ENCODE assay signal across 26 mouse cellular contexts in the genomic region with DNA sequence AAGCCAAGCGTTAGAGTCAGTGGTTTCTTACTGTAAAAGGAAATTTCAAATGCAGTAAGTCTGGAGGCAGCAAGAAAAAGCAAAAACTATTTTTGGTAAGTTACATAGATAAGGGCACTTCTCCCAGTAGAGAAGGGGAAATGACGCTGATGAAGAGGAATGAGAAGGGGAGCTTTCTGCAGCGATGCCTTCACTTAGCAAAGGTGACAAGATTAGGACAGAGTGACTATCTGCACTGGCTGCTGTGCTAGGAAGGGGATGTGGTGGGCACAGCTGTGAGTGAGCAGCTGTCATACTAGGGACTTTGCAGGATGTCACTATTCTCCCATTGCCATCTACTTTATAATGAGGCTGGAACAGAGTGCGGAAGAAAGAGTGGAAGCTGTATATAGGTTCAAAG.
DNase-seq lines count a peak whose midpoint lies in the region; ATAC-seq and TF ChIP-seq lines count a peak whose summit lies in the region.
"Had no signal": no experiment of that assay in that cellular context is flagged by ENCODE, and none has a peak within 500 bp of the region (broad histone marks: within the 10 kb centered on the region; RNA-seq: fewer than 3 reads in every experiment).

No protein-coding gene starts in this region.

- no peaks in the 10 kb centered on the region for H3K27me3 ChIP-seq in heart, embryonic 10.5 days (ENCODE audit: insufficient read depth, poor library complexity, severe bottlenecking)
- H3K27me3 ChIP-seq in heart, embryonic 16.5 days (ENCODE audit: control insufficient read depth, insufficient read depth, low read length): no peaks in the 10 kb centered on the region
- no peaks in the 10 kb centered on the region for H3K27me3 ChIP-seq in MEL (ENCODE audit: control insufficient read depth in 1 of 2, insufficient read depth in 2 of 2, low read length in 2 of 2)
- H3K27me3 ChIP-seq in liver, embryonic 14.5 days (ENCODE audit: control insufficient read depth, insufficient read depth, low read length): no peaks in the 10 kb centered on the region
- H3K27me3 ChIP-seq: hindbrain, embryonic 12.5 days; intestine, embryonic 15.5 days had no signal

- no peaks in the 10 kb centered on the region for H3K36me3 ChIP-seq in heart, embryonic 10.5 days
- H3K36me3 ChIP-seq in heart, embryonic 16.5 days (ENCODE audit: control insufficient read depth, insufficient read depth): no peaks in the 10 kb centered on the region
- H3K36me3 ChIP-seq in MEL (ENCODE audit: control insufficient read depth in 1 of 2, insufficient read depth in 2 of 2, low read length in 2 of 2): no peaks in the 10 kb centered on the region
- no peaks in the 10 kb centered on the region for H3K36me3 ChIP-seq in liver, embryonic 14.5 days (replicated peaks; ENCODE audit: control insufficient read depth, insufficient read depth, low read depth)
- H3K36me3 ChIP-seq: hindbrain, embryonic 12.5 days; intestine, embryonic 15.5 days had no signal

- H3K9me3 ChIP-seq in heart, embryonic 10.5 days: no peaks in the 10 kb centered on the region
- H3K9me3 ChIP-seq in heart, embryonic 16.5 days (replicated peaks; ENCODE audit: control insufficient read depth, low read length): no peaks in the 10 kb centered on the region
- H3K9me3 ChIP-seq in MEL (replicated peaks; ENCODE audit: insufficient read depth, low read length): no peaks in the 10 kb centered on the region
- no peaks in the 10 kb centered on the region for H3K9me3 ChIP-seq in liver, embryonic 14.5 days (ENCODE audit: control insufficient read depth, low read length)
- H3K9me3 ChIP-seq: hindbrain, embryonic 12.5 days; intestine, embryonic 15.5 days had no signal

- peak; percentile 52; the same call in 1 of the 2 replicates for ATAC-seq in heart, embryonic 16.5 days (replicated peaks; ENCODE audit: extremely low read depth, insufficient read depth, low FRiP score)
- peak; percentile 39; the same call in 1 of the 2 replicates for ATAC-seq in liver, embryonic 14.5 days (ENCODE audit: insufficient read depth)
- ATAC-seq: forebrain, embryonic 16.5 days; hindbrain, postnatal 0 days; intestine, embryonic 15.5 days had no signal

- H3K4me2 ChIP-seq in heart, embryonic 16.5 days (ENCODE audit: low read depth, low read length): no peak overlapping the region
- H3K4me2 ChIP-seq in liver, embryonic 14.5 days (ENCODE audit: low read depth): no peak overlapping the region
- H3K4me2 ChIP-seq: hindbrain, embryonic 12.5 days; intestine, embryonic 15.5 days; lung, embryonic 14.5 days had no signal

- no peak overlapping the region for H3K4me3 ChIP-seq in heart, embryonic 10.5 days
- H3K4me3 ChIP-seq in heart, embryonic 16.5 days (ENCODE audit: low read length): no peak overlapping the region
- H3K4me3 ChIP-seq in MEL (ENCODE audit: control insufficient read depth in 1 of 2, insufficient read depth in 1 of 2, low read depth in 2 of 2, low read length in 2 of 2): no peak overlapping the region
- no peak overlapping the region for H3K4me3 ChIP-seq in liver, embryonic 14.5 days (ENCODE audit: insufficient read depth in 1 of 2, low read depth in 2 of 2, low read length in 2 of 2)
- H3K4me3 ChIP-seq: erythroblast, embryonic 14.5 days; gastrocnemius, adult 2 months; hindbrain, embryonic 12.5 days; intestine, embryonic 15.5 days had no signal

- TF ChIP-seq RAD21 in MEL (IDR thresholded peaks at IDR 0.05; ENCODE audit: low read depth, low read length): no peak

- TF ChIP-seq EP300 in MEL (IDR thresholded peaks at IDR 0.05; ENCODE audit: low read depth in 1 of 2, low read length in 2 of 2): no peak; a peak in 1 of 4 replicates
- no peak for TF ChIP-seq EP300 in liver, embryonic 14.5 days (IDR thresholded peaks at IDR 0.05; ENCODE audit: low read depth)

- TF ChIP-seq CTCF in MEL (IDR thresholded peaks at IDR 0.05 in 2 of 3, conservative IDR thresholded peaks at IDR 0.05 in 1 of 3; ENCODE audit: control insufficient read depth in 1 of 3, insufficient read depth in 1 of 3, low read depth in 2 of 3, low read length in 3 of 3, poor library complexity in 1 of 3, severe bottlenecking in 1 of 3): no peak
- no peak for TF ChIP-seq CTCF in liver, embryonic 14.5 days (IDR thresholded peaks at IDR 0.05; ENCODE audit: low read depth)

- H3K9ac ChIP-seq in heart, embryonic 16.5 days (ENCODE audit: low read length): no peak overlapping the region
- H3K9ac ChIP-seq in MEL (ENCODE audit: control insufficient read depth, low read depth, low read length, poor library complexity, severe bottlenecking): no peak overlapping the region
- no peak overlapping the region for H3K9ac ChIP-seq in liver, embryonic 14.5 days (replicated peaks)
- H3K9ac ChIP-seq: hindbrain, embryonic 12.5 days; intestine, embryonic 15.5 days; lung, embryonic 14.5 days had no signal

- intact Hi-C loops in heart, postnatal 14 days (cut with DNase I): no loop called here
- intact Hi-C loops in heart, postnatal 10 days (cut with DNase I): no loop called here

- H3K4me1 ChIP-seq in heart, embryonic 10.5 days: peaks cover 16% of the 10 kb centered on the region; the same call in 1 of the 2 replicates
- H3K4me1 ChIP-seq in heart, embryonic 16.5 days (ENCODE audit: control insufficient read depth, insufficient read depth, low read length): peaks cover 10% of the 10 kb centered on the region
- H3K4me1 ChIP-seq in MEL (ENCODE audit: control insufficient read depth in 1 of 2, insufficient read depth in 2 of 2, low read length in 2 of 2): no peaks in the 10 kb centered on the region
- no peaks in the 10 kb centered on the region; a peak in 1 of 4 replicates for H3K4me1 ChIP-seq in liver, embryonic 14.5 days (replicated peaks; ENCODE audit: control insufficient read depth in 2 of 2, insufficient read depth in 2 of 2, low read length in 1 of 2)
- H3K4me1 ChIP-seq: hindbrain, embryonic 12.5 days; intestine, embryonic 15.5 days had no signal

- peak; percentile 78 for DNase-seq in heart, embryonic 10.5 days (ENCODE audit: low spot score)
- DNase-seq in heart, postnatal 14 days: no peak
- no peak for DNase-seq in heart, postnatal 10 days
- DNase-seq in MEL (ENCODE audit: low read depth, low spot score): peak; percentile 42
- no peak for DNase-seq in liver, embryonic 14.5 days (ENCODE audit: low read depth in 3 of 3, low spot score in 3 of 3)
- DNase-seq in right cerebral cortex, adult 2 months (ENCODE audit: low spot score in 2 of 2): no peak
- no peak for DNase-seq in kidney, adult 8-10 months
- DNase-seq: adrenal gland, postnatal 25 days; cerebellum, adult 11-12 months; cerebellum, adult 9-11 months; gastrocnemius, adult 2 months; gastrocnemius, postnatal 36 days; kidney, adult 9 months; kidney, postnatal 10 days; lung, embryonic 14.5 days; lung, postnatal 14 days; midbrain, embryonic 14.5 days; spleen, adult 18-20 months; thymus, adult 18-20 months; thymus, postnatal 25 days had no signal

- peak overlapping the region; percentile 62; the same call in 1 of the 2 replicates for H3K27ac ChIP-seq in heart, embryonic 10.5 days
- no peak overlapping the region; the same call in 1 of the 2 replicates for H3K27ac ChIP-seq in heart, embryonic 16.5 days (ENCODE audit: low read length)
- no peak overlapping the region for H3K27ac ChIP-seq in MEL (ENCODE audit: control insufficient read depth, low read depth, low read length)
- no peak overlapping the region for H3K27ac ChIP-seq in liver, embryonic 14.5 days
- H3K27ac ChIP-seq: gastrocnemius, adult 2 months; hindbrain, embryonic 12.5 days; hindbrain, postnatal 0 days; intestine, embryonic 15.5 days had no signal

- no peaks in the 10 kb centered on the region for H3K79me2 ChIP-seq in MEL (ENCODE audit: control insufficient read depth, insufficient read depth, low read length, poor library complexity)

- no peak for TF ChIP-seq POLR2A in MEL (IDR thresholded peaks at IDR 0.05; ENCODE audit: control insufficient read depth in 1 of 2, insufficient read depth in 1 of 2, low read depth in 1 of 2, low read length in 2 of 2, poor library complexity in 1 of 2)

- WGBS in heart, embryonic 10.5 days: 29% methylated on average over 4 of the region's 4 CpGs
- WGBS in heart, embryonic 16.5 days: 28% methylated on average over 4 of the region's 4 CpGs
- 23% methylated on average over 4 of the region's 4 CpGs for WGBS in liver, embryonic 14.5 days (ENCODE audit: insufficient replicate concordance)

TF ChIP-seq in MEL, 35 proteins besides CTCF, POLR2A, EP300 and RAD21:
- TF ChIP-seq GATA1 (IDR thresholded peaks at IDR 0.05; ENCODE audit: low read depth, low read length) (0 out of 2 replicates have a peak, but pooled peaks have one; percentile 22), ETS1 (IDR thresholded peaks at IDR 0.05; ENCODE audit: low read depth, low read length) (peak; percentile 47; the same call in 1 of the 2 replicates), USF2 (IDR thresholded peaks at IDR 0.05; ENCODE audit: borderline replicate concordance in 1 of 2, insufficient read depth in 1 of 2, low read depth in 1 of 2, low read length in 2 of 2) (no peak), CHD1 (IDR thresholded peaks at IDR 0.05; ENCODE audit: low read depth, low read length) (no peak), MEF2A (IDR thresholded peaks at IDR 0.05; ENCODE audit: extremely low read depth, insufficient replicate concordance, low read depth, low read length, poor library complexity, severe bottlenecking) (peak; percentile 88; the same call in 1 of the 2 replicates), TCF12 (IDR thresholded peaks at IDR 0.05; ENCODE audit: low read depth, low read length) (0 out of 2 replicates have a peak, but pooled peaks have one; percentile 20)

Comparison
In these comparisons a context has a peak if more than half of its experiments do, and no peak if none do; other contexts are left out.
1. DNase-seq: peak in heart, embryonic 10.5 days (single experiment) and MEL (single experiment); none in heart, postnatal 14 days (0 of 2), heart, postnatal 10 days (0 of 2), liver, embryonic 14.5 days (0 of 3), right cerebral cortex, adult 2 months (0 of 2) and kidney, adult 8-10 months (0 of 2).